Mouse (Mus musculus): Measurements from ENCODE around the gene Pwp1. TPM values are rescaled to one million over a fixed set of nuclear protein-coding genes. Genes with fewer than 3 reads are reported as not detected.
"Not testable (repeated sequence)": the region's sequence is repeated elsewhere in the genome, so short reads cannot be mapped to it uniquely, and the experiment has no call there.

Gene Pwp1
- 19.8 and 20.1 TPM in 2 replicates for polyA plus RNA-seq (2015; fragmentation: Nextera tagmentation; extraction: Ambion mirVana)

DNA sequence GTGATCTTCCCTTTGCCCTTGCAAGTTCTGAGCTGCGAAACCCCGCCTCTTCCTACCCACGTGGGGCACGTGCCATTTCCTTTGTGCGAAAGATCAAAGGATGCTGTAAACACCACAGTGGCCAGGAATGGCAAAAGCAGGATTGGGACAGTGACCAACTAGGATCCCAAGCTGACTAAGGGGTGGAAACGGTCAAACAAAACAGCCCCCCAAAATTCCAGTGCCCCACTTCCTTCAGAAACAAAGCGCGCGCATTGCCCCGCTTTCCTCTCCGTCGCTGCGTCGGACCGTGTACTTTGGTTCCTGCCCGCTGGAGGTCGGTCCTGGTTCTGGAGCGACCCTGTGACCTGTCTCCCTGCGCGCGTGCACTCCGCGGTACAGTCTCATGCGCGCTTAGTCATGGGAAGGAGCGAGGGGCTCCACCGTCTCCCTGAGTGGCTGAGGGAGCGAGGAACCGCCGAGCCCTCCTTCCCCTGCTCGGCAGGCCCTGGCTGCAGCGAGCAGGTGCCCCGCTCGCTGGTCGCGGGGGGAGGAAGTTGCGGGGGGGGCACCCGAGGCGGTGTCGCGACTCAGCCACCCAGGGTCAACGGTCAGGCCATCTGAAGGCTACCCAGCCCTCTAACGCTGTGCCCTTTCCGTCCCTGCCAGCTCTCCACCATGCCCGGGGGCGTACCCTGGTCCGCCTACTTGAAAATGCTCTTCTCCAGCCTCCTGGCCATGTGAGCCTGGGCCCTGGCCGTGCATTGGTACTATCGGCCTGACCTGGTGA is at the start of gene Pwp1:
Gene Pwp1 (plus strand): TSS at position 410 of the 769 bp plus-strand sequence.
- Histone ChIP-seq H3K9ac (ENCODE audit: low read depth, low read length) (peak within 1 kb of the TSS; percentile 34; the same call in 1 of the 2 replicates), H3K4me3 (ENCODE audit: low read depth, low read length) (peak within 1 kb of the TSS; percentile 41), H3K4me2 (replicated peaks; ENCODE audit: low read depth) (peak within 1 kb of the TSS; percentile 80)
- not testable (repeated sequence) for H3K4me1 ChIP-seq (replicated peaks; ENCODE audit: control insufficient read depth, insufficient read depth, low read length); H3K27me3 ChIP-seq (replicated peaks; ENCODE audit: control insufficient read depth, insufficient read depth, low read length); H3K9me3 ChIP-seq (ENCODE audit: control insufficient read depth); H3K36me3 ChIP-seq (ENCODE audit: control insufficient read depth, insufficient read depth); H3K27ac ChIP-seq (ENCODE audit: low read depth, low read length)
- ATAC-seq = peak; percentile 80
- WGBS = 1% methylated on average over 49 of the region's 49 CpGs

DNA sequence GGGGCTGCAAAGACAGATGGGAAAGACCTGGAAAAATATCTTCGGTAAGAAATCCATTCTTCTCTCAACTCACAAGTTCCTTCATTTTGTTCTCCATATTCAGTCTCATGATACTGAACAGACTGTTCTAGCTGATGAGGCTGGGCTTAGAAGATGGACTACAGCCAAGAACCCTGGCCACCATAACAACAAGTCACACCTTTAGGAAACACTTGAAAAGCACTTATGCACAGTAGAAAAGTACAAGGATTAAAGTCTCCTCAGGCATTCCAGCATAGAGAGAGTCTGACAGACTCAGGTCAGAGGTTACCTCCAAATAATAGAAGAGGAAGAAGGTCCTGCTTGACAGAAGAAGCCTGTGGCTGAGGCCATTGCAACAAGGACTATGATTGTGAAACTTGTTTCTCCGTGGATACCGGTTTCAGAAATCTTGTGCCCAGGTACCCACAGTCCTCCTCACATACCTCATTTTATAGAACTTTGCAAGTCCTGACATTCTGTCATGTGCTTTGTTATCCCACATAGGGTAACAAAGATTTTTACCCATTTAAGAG is 7.1 kb upstream of the Pwp1 start:
- 83% methylated on average over 1 of the region's 3 CpGs for WGBS
- H3K27me3 ChIP-seq (replicated peaks; ENCODE audit: control insufficient read depth, insufficient read depth, low read length); H3K4me3 ChIP-seq (ENCODE audit: low read depth, low read length): not testable (repeated sequence)

GRCm38 (mm10) chr10:85823752-85824151 is 5.5 kb upstream of the Pwp1 start:
- H3K9ac ChIP-seq (ENCODE audit: low read depth, low read length); H3K36me3 ChIP-seq (ENCODE audit: control insufficient read depth, insufficient read depth); H3K4me2 ChIP-seq (replicated peaks; ENCODE audit: low read depth); ATAC-seq; H3K4me3 ChIP-seq (ENCODE audit: low read depth, low read length); H3K27me3 ChIP-seq (replicated peaks; ENCODE audit: control insufficient read depth, insufficient read depth, low read length); H3K9me3 ChIP-seq (ENCODE audit: control insufficient read depth); H3K4me1 ChIP-seq (replicated peaks; ENCODE audit: control insufficient read depth, insufficient read depth, low read length); H3K27ac ChIP-seq (ENCODE audit: low read depth, low read length): not testable (repeated sequence)
- 75% methylated on average over 1 of the region's 1 CpGs for WGBS

More for the DNA sequence above, 7.1 kb upstream of the Pwp1 start:
- H3K4me1 ChIP-seq (replicated peaks; ENCODE audit: control insufficient read depth, insufficient read depth, low read length); H3K36me3 ChIP-seq (ENCODE audit: control insufficient read depth, insufficient read depth); ATAC-seq; H3K9me3 ChIP-seq (ENCODE audit: control insufficient read depth); H3K27ac ChIP-seq (ENCODE audit: low read depth, low read length); H3K4me2 ChIP-seq (replicated peaks; ENCODE audit: low read depth); H3K9ac ChIP-seq (ENCODE audit: low read depth, low read length): not testable (repeated sequence)

DNA sequence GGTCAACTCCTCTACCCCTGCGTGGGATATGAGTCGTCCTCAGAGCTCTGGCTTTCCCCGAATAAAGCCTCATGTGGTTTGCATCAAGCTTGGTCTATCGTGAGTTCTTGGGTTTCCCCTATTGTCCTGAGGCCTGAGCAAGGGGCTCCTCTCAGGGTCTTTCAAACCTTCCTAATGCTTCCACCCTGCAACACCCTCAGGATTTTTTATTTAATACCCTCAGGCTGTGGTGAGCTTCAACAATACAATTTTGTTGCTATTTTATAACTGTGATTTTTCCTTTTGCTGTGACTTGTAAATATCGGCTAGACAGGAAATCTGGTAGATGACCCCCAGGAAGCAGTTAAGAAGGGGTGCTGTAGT is 591 bp upstream of the Pwp1 start:
- H3K4me3 ChIP-seq (ENCODE audit: low read depth, low read length) = peak overlapping the region; percentile 41; the same call in 1 of the 2 replicates
- ATAC-seq; H3K9me3 ChIP-seq (ENCODE audit: control insufficient read depth); H3K36me3 ChIP-seq (ENCODE audit: control insufficient read depth, insufficient read depth); H3K4me1 ChIP-seq (replicated peaks; ENCODE audit: control insufficient read depth, insufficient read depth, low read length); H3K27ac ChIP-seq (ENCODE audit: low read depth, low read length); H3K9ac ChIP-seq (ENCODE audit: low read depth, low read length); H3K27me3 ChIP-seq (replicated peaks; ENCODE audit: control insufficient read depth, insufficient read depth, low read length): not testable (repeated sequence)
- 73% methylated on average over 5 of the region's 5 CpGs for WGBS
- H3K4me2 ChIP-seq (replicated peaks; ENCODE audit: low read depth) = peak overlapping the region; percentile 80

- ATAC-seq = no peak
- Histone ChIP-seq H3K36me3 (ENCODE audit: control insufficient read depth, insufficient read depth) (no peaks in the 10 kb centered on the region), H3K27me3 (replicated peaks; ENCODE audit: control insufficient read depth, insufficient read depth, low read length) (no peaks in the 10 kb centered on the region), H3K4me2 (replicated peaks; ENCODE audit: low read depth) (no peak overlapping the region), H3K4me1 (replicated peaks; ENCODE audit: control insufficient read depth, insufficient read depth, low read length) (no peaks in the 10 kb centered on the region), H3K9ac (ENCODE audit: low read depth, low read length) (no peak overlapping the region), H3K4me3 (ENCODE audit: low read depth, low read length) (no peak overlapping the region), H3K9me3 (ENCODE audit: control insufficient read depth) (no peaks in the 10 kb centered on the region), H3K27ac (ENCODE audit: low read depth, low read length) (no peak overlapping the region)
- WGBS = 64% methylated on average over 4 of the region's 4 CpGs
- TF ChIP-seq CTCF (IDR thresholded peaks at IDR 0.05; ENCODE audit: low read depth) = no peak
These were observed 17.0 kb downstream of the Pwp1 start for GRCm38 (mm10) chr10:85846105-85846862.

DNA sequence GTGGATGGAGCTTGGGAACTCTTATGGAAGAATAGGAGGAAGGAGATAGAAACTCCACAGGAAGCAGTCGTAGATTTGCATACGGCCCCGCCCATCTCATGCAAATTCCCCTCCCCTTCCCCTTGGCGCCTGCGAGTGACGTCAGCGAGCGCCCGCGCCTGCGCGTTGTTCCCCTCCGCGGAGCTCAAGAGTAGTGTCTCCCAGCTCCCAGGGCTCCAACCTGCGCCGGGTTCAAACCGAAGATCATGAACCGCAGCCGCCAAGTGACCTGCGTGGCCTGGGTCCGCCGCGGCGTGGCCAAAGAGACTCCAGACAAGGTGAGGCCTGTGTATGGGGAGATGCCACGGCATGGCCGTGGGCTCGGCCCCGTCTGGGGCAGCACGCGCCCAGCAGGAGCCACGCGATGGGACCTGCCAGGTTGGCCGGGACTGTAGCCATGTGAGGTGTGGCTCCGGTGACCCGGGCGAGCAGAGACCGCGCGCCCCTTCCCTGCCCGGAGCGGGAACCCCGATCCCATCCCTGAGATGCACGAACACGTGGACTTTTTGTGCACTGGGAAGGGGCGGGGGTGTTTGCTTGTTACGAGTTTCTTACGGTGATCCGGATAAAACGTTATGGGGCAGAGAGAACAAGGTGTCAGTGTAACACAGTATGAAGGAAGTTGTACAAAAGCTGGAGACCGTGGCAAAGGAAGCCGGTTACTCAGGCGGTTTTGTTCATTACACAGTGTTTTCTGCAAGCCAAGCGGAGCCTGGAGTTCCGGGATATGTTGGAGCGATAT is 42.6 kb downstream of the Pwp1 start:
- H3K4me3 ChIP-seq (ENCODE audit: low read depth, low read length) = peak overlapping the region; percentile 99
- ATAC-seq = peak; percentile 95
- peaks cover 23% of the 10 kb centered on the region; the same call in 1 of the 2 replicates for H3K36me3 ChIP-seq (ENCODE audit: control insufficient read depth, insufficient read depth)
- H3K27ac ChIP-seq (ENCODE audit: low read depth, low read length) = peak overlapping the region; percentile 77
- H3K27me3 ChIP-seq (replicated peaks; ENCODE audit: control insufficient read depth, insufficient read depth, low read length) = no peaks in the 10 kb centered on the region
- no peaks in the 10 kb centered on the region for H3K4me1 ChIP-seq (replicated peaks; ENCODE audit: control insufficient read depth, insufficient read depth, low read length)
- H3K9ac ChIP-seq (ENCODE audit: low read depth, low read length) = peak overlapping the region; percentile 73
- TF ChIP-seq CTCF (IDR thresholded peaks at IDR 0.05; ENCODE audit: low read depth) = no peak
- WGBS = under 1% methylated on average over 55 of the region's 55 CpGs
- no peaks in the 10 kb centered on the region for H3K9me3 ChIP-seq (ENCODE audit: control insufficient read depth)
- H3K4me2 ChIP-seq (replicated peaks; ENCODE audit: low read depth) = peak overlapping the region; percentile 86

All from intestine, postnatal 0 days (tissue).